Mouse (Mus musculus): ENCODE results near the gene Rai14. TPM values are rescaled to one million over a fixed set of nuclear protein-coding genes. Genes with fewer than 3 reads are reported as not detected.
A peak's percentile ranks its signal among the peaks of the same experiment; 100 is the strongest.

Gene Rai14
- total RNA-seq, 2 experiments from 2014 or later: 4.1 to 4.4 TPM

DNA sequence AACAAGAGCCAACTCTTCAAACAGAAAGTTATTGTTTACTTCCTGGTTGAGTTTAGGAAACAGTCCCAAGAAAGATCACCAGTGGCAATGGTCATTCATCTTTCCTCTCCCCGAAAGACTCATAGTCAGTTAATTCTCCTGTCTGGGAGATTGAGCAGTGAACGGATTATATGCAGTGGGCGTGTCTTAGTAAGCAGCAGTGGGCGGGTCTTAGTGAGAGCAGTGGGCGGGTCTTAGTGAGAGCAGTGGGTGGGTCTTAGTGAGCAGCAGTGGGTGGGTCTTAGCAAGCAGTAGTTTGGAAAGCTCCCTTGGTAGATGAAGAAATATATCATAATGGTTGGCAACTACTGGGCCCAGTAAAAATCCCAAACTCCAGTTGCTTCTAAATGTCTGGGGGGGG lies 38.6 kb downstream of the Rai14 start:
- TF ChIP-seq CTCF (conservative IDR thresholded peaks at IDR 0.05): no peak
- DNase-seq (ENCODE audit: low spot score in 2 of 2): no peak

DNA sequence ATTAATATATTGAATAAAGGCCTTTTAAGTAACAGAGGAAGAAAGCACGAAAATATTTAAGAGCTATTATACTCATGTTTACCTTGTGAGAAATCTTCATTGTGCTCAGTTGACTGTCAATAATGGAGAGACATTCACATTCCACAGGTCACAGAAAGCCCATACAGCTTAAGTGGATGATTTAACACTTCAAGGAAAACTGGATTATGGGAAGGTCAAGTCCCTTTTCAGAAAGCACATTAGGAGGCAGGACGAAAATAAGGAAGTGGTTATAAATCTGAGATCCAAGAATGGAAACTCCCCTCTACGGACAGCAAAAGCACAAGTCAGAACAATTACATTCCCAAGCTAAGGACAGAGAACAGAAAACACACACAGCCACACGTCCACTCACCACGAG lies 41.5 kb downstream of the Rai14 start:
- no peak for TF ChIP-seq CTCF (conservative IDR thresholded peaks at IDR 0.05)
- H3K4me3 ChIP-seq: no peak overlapping the region
- DNase-seq (ENCODE audit: low spot score in 2 of 2): no peak
- no peak overlapping the region for H3K27ac ChIP-seq

More for the DNA sequence above, 38.6 kb downstream of the Rai14 start:
- no peak overlapping the region for H3K4me3 ChIP-seq
- H3K27ac ChIP-seq: no peak overlapping the region

DNA sequence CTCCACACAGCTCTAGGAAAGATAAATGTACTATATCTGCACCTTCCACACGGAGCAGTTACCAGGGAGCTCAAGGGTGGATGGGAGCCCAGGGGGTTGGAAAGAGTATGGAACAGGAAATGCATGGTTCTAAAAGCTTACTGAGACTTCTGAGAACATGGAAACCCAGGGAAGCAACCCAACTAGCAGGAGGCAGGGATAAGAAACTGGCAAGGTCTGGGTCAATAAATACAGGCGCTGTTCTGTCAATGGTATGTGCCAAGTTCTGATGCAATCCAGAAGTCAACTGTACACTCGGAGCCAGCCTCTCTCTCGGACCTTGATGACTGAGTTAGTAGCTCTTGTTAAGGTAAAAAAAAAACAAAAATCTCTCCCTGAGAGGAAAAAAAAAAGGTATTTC lies 42.6 kb downstream of the Rai14 start:
- no peak for DNase-seq (ENCODE audit: low spot score in 2 of 2)
- H3K27ac ChIP-seq: no peak overlapping the region
- no peak for TF ChIP-seq CTCF (conservative IDR thresholded peaks at IDR 0.05)
- no peak overlapping the region for H3K4me3 ChIP-seq

DNA sequence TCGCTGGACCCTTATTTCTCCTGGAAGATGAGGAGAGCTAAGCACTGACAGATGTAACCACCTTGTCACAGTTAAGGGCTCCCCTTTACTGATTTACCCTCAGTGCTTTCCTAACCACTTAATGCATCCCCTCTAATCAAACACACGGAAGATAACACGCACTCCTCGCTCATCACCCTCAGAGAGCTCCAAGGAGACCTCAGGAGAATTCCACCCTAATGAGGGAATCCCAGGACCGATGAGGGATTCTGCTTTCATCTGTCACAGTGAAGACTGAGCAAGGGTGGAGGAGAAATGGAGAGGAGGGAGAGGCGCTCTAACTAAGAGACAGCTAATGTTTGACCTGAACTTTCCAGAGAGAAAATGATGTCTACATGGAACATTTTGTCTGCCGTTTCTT lies 44.3 kb downstream of the Rai14 start:
- Histone ChIP-seq H3K27ac (no peak overlapping the region), H3K4me3 (no peak overlapping the region)
- no peak for DNase-seq (ENCODE audit: low spot score in 2 of 2)
- no peak for TF ChIP-seq CTCF (conservative IDR thresholded peaks at IDR 0.05)

DNA sequence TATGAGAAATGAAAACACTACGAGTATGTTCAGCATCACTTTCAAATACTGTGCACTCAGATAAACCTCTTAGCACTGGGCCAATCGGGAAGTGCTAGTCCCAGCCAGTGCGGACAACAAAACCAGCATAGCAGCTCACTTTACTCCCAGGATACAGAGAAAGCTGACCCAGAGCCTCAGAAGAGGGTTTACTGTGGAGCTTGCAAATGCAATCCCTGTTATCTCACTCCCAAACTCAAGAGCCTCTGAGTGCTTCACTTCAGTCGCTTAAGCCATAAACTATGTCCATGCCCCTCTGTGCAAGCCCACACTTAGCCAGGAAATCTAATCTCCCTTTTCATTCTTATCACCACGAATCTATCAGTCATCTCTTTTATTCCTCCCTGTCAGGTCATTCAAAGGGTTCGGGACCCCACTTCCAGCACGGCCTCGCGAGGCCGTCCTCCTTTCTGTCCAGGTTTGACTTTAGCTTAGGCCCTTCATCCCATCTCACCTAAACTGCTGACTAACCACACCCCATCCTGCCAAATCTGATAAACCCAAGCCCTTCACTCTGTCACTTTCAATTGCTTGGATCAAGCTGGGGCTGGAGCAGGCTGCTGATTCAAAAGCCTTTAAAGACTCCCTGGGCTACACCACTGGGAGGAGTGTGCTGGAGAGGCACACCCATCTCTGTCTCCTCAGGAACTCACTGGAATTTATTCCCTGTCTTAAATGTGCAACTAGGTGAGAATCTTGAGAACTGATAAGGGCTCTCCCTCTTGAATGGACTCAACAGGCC lies 46.1 kb downstream of the Rai14 start:
- no peak for TF ChIP-seq CTCF (conservative IDR thresholded peaks at IDR 0.05)
- Histone ChIP-seq H3K27ac (no peak overlapping the region), H3K4me3 (no peak overlapping the region)
- DNase-seq (ENCODE audit: low spot score in 2 of 2): no peak

DNA sequence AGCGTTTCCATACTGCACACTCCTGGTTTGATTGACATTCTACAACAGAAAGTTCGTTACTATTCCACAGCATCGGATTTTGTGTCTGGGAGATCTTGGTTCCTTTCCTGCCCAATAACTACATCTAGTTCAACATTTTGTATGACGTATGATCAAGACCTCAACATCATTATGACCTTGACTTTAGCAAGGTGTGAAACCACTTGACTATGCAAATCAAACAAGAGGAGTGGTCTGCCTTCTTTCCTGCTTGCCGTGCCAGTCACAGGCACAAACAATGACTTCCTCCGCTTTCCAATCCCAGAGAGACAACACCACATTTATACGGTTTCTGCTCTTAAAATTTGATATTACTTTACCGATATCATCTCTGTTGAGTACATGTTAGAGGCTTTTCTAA lies 48.6 kb downstream of the Rai14 start:
- no peak for TF ChIP-seq CTCF (conservative IDR thresholded peaks at IDR 0.05)
- H3K27ac ChIP-seq: no peak overlapping the region
- DNase-seq (ENCODE audit: low spot score in 2 of 2): no peak
- H3K4me3 ChIP-seq: no peak overlapping the region

DNA sequence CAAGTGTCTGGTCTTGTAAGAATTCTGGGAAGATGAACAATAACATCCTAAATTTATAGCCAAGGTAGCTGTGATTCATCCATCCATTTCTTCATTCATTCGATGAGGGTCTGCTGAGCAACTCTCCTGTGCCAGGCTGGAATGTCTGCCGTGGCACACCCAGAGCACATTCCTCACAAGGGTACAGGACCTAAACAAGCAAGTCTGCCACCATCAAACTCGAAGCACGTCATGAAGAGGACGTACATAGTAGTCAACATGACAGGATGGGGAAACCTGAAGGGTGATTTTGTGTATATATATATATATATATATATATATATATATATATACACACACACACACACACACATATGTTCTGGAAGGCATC lies 49.9 kb downstream of the Rai14 start:
- TF ChIP-seq CTCF (conservative IDR thresholded peaks at IDR 0.05): no peak
- Histone ChIP-seq H3K27ac (no peak overlapping the region), H3K4me3 (no peak overlapping the region)
- DNase-seq (ENCODE audit: low spot score in 2 of 2): no peak

DNA sequence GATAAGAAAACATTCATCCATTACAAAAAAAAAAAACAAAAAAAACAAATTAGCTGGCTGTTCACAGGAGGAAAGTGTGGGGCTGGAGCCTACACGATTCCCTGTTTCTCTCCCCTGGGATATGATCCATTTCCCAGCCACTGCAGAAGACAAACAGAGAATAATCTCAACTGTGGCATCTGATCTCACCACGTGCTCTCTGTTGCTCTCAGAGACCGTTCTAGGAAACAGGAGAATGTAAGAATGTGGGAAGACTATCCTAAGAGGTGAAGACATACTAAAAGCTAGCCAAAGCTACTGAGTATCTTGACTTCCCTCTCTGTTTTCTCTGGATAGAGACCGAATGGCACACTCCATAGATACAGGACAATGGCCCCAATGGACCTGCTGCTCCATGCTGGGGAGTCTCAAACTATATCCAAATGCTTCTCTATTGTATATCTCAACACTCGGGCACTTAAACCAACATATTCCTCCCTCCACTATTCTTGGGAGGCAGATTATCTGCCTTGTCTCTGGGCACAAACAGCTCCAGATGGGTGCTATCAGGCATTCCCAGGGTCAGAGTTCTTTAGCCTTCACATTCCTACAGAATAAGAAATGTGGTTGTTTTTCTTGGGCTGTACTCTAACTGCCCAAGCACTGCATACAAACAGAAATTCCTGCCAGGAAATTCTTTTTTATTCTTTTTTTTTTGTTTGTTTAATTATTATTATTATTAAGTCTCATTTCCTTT lies 50.5 kb downstream of the Rai14 start:
- DNase-seq (ENCODE audit: low spot score in 2 of 2): no peak
- TF ChIP-seq CTCF (conservative IDR thresholded peaks at IDR 0.05): no peak
- no peak overlapping the region for H3K27ac ChIP-seq
- no peak overlapping the region for H3K4me3 ChIP-seq

DNA sequence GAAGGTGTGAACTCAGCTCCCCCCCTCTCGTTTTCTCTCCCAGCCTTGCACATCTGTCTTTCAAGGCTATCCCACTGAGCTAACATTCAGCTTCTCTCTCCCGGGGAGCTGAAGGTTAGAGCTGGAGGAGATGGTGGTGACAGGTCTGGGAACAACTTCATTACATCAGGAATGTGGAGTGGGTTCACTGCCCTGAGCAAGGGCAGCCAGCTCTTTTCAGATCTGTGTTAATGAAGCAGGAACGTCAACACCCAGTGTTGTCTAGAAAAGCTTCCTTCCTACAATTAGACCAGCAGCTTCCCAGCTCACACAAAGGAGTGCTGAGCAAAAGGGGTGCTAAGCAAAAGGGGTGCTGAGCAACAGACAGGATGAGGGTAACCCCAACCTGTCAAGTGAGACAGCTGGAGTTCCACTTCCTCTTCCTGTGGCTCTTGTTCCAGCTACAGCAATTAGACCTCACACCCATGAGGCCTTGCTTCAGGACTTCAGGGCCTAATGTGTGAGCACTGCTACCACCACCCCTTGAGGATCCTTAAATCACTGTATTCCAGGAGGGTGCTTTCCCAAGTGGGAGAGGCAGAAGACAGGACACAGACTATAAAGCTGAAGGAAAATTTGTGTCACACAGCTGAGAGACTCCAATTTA lies 52.3 kb downstream of the Rai14 start:
- H3K4me3 ChIP-seq: no peak overlapping the region
- DNase-seq (ENCODE audit: low spot score in 2 of 2): no peak
- H3K27ac ChIP-seq: no peak overlapping the region
- no peak for TF ChIP-seq CTCF (conservative IDR thresholded peaks at IDR 0.05)

DNA sequence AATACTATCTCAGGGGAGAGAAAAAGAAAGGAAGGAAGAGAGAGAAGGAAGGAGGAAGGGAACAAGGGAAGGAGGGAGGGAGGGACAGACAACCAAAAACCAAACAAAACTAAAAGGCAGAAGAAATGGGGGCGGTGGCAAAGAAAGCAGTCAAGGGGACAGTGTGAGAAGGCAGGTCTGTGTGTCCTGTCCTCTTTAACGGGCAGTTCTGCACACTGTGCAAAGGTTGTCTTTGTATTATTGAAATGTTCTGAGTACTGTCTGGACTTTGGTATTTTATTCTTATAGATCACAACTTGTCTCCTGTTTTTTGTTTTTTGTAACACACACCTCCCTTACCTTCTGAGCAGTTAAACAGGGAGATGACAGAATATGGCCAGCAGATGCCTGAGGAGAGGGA lies 55.6 kb downstream of the Rai14 start:
- TF ChIP-seq CTCF (conservative IDR thresholded peaks at IDR 0.05): no peak
- DNase-seq (ENCODE audit: low spot score in 2 of 2): no peak
- no peak overlapping the region for H3K4me3 ChIP-seq
- no peak overlapping the region for H3K27ac ChIP-seq

DNA sequence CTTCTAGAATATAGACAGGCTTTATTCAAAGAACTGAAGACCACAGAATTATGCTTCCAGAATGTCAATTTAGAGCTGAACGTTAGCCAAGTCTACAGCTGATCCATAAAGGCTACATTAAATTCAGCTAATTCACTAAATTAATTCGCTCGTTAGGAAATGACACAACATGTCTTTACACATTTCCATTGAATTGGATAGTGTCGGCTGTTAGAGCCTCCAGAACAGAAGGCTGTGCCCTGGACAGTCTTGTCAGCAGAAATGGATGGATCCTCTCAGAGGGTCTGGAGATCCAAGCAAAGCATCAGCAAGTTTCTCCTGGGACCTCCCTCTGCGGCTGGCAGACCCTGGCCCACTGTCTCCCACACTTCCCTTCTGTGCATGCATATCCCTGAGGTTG lies 58.3 kb downstream of the Rai14 start:
- no peak for TF ChIP-seq CTCF (conservative IDR thresholded peaks at IDR 0.05)
- DNase-seq (ENCODE audit: low spot score in 2 of 2): no peak
- H3K27ac ChIP-seq: no peak overlapping the region
- no peak overlapping the region for H3K4me3 ChIP-seq

DNA sequence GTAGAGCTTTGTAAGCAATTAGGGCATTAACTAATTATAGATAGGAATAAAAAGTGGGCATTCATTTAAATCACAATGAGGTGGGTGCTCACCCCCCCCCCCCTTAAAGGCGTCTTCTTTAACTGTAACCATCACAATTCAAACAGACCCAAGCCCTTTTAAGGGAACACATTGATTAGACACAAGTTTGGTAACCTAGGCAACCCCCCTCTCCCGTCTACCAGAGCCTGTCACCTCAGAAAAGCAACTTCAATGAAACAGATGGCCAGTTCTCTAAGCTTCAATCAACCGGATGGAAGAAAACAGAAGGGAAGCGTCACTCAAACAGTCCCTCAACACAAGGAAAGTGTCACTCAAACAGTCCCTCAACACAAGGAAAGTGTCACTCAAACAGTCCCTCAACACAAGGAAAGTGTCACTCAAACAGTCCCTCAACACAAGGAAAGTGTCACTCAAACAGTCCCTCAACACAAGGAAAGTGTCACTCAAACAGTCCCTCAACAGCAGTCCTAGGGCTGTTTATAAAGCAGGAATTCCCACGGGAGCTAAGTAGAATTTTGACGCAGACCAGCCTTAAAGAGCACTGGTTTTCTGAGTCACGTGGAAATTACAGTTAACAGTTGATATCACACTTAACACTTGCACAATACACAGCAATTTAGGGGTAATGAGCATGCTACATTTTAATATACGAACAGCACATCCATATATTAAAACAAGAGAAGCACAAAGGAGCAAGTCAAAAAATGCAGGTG lies 59.1 kb downstream of the Rai14 start:
- Histone ChIP-seq H3K4me3 (no peak overlapping the region), H3K27ac (no peak overlapping the region)
- TF ChIP-seq CTCF (conservative IDR thresholded peaks at IDR 0.05): no peak
- DNase-seq (ENCODE audit: low spot score in 2 of 2): peak; percentile 16 to 66

DNA sequence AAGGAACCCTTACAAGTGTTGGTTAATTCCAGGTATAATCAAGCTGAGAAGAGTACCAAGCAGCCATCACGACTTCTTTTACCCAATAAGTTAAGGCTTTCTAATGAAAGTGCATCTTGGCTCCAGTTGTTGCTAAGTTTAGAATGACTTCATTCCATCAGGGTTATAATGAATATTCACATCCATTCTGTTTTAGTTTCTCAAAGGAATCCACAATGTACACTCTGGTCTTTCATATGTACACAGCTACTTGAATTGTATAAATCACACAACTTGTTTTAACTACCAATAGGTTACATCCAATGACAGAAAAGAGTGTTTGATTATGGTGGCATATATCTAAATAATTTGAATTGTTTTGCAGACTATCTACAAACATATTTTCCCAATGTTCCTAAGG lies 59.7 kb downstream of the Rai14 start:
- Histone ChIP-seq H3K27ac (no peak overlapping the region), H3K4me3 (no peak overlapping the region)
- DNase-seq (ENCODE audit: low spot score in 2 of 2): no peak
- no peak for TF ChIP-seq CTCF (conservative IDR thresholded peaks at IDR 0.05)

All from layer of hippocampus, adult 2 months (tissue).